In the genomic region with DNA sequence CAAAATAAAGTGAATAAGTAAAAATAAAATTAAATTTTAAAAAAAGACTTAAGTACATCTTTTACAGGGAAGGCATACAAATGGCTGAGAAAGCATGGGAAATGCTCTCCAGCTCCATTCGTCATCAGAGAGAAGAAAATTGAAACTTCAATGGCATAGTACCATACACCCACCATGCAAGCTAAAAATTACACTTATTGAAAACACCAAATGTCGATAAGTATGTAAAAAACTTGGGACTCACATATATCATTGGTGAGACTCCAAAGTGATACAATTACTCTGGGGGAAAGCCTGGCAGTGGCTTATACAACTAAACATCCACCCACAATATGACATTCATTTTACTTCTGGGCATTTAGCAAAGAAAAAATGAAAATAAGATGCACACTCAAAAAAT, we compare ENCODE assay signal across 19 mouse cellular contexts.
DNase-seq lines count a peak whose midpoint lies in the region; ATAC-seq lines count a peak whose summit lies in the region.
"Had no signal": no experiment of that assay in that cellular context is flagged by ENCODE, and none has a peak within 500 bp of the region (broad histone marks: within the 10 kb centered on the region; RNA-seq: fewer than 3 reads in every experiment).

No protein-coding gene starts in this region.

- ATAC-seq in activated CD4-positive, CD25-positive, alpha-beta regulatory T cell, adult 4 months = no peak
- ATAC-seq: CD4-positive, CD25-positive, alpha-beta regulatory T cell, adult 4 months; forebrain, embryonic 13.5 days; forebrain, embryonic 16.5 days had no signal

- intact Hi-C loops in left cerebral cortex, postnatal 36 days (cut with DNase I) = no loop called here
- intact Hi-C loops in left cerebral cortex, postnatal 25 days (cut with DNase I) = loop anchor here (10.0 kb wide), 1 partner anchor 128 kb away; no protein-coding TSS in a partner anchor
- intact Hi-C loops in left cerebral cortex, postnatal 4 days (cut with DNase I) = no loop called here

- DNase-seq in layer of hippocampus, adult 18-20 months (ENCODE audit: low spot score in 2 of 2) = peak; percentile 2 to 11
- DNase-seq in layer of hippocampus, adult 11-12 months (ENCODE audit: low spot score) = no peak
- DNase-seq in left cerebral cortex, adult 11 months (ENCODE audit: low spot score) = peak; percentile 0
- no peak for DNase-seq in left cerebral cortex, postnatal 36 days (ENCODE audit: low spot score in 2 of 2)
- peak; percentile 3 to 65 for DNase-seq in left cerebral cortex, postnatal 25 days (ENCODE audit: low spot score in 2 of 2)
- DNase-seq in left cerebral cortex, postnatal 4 days = no peak
- peak; percentile 55 for DNase-seq in telencephalon, adult 2 months (ENCODE audit: low read depth, low spot score)
- DNase-seq: adrenal gland, adult 8-10 months; adrenal gland, postnatal 25 days; cerebellum, adult 18-20 months; cerebellum, adult 9-10 months; cerebellum, postnatal 14 days; gastrocnemius, adult 2 months; gastrocnemius, postnatal 14 days; heart, adult 11 months had no signal

Comparison
In these comparisons a context has a peak if more than half of its experiments do, and no peak if none do; other contexts are left out.
1. DNase-seq: peak in layer of hippocampus, adult 18-20 months (2 of 2), left cerebral cortex, adult 11 months (single experiment), left cerebral cortex, postnatal 25 days (2 of 2) and telencephalon, adult 2 months (single experiment); none in layer of hippocampus, adult 11-12 months (single experiment), left cerebral cortex, postnatal 36 days (0 of 2) and left cerebral cortex, postnatal 4 days (single experiment).